Mouse (Mus musculus) heart, embryonic 15.5 days (tissue): ENCODE measurements around the gene Fpgt. TPM values are rescaled to one million over a fixed set of nuclear protein-coding genes. Genes with fewer than 3 reads are reported as not detected.

Experiments used
- ATAC-seq: fragments of 200-750 bp; cut with Nextera tagmentation; replicated peaks from 2 replicates; pipeline ENCODE4 v1.8.0; 2017; ENCODE audit warnings: low read depth, moderate TSS enrichment; ENCODE audit not compliant: insufficient number of reproducible peaks, insufficient read depth, low FRiP score
- H3K27ac ChIP-seq: fragments of 300-500 bp; sonication (generic); 2 replicates; pipeline ENCODE4 v1.5.1; 2015; ENCODE audit warnings: mild to moderate bottlenecking, inconsistent platforms
- H3K27me3 ChIP-seq: fragments of 300-500 bp; sonication (generic); 2 replicates; pipeline ENCODE4 v1.6.1; 2015; ENCODE audit warnings: inconsistent platforms
- H3K36me3 ChIP-seq: fragments of 300-500 bp; sonication (generic); 2 replicates; pipeline ENCODE4 v1.6.1; 2015; ENCODE audit warnings: mild to moderate bottlenecking, inconsistent platforms
- H3K4me1 ChIP-seq: fragments of 300-500 bp; sonication (generic); replicated peaks from 2 replicates; pipeline ENCODE4 v1.6.1; 2015; ENCODE audit warnings: inconsistent platforms
- H3K4me2 ChIP-seq: fragments of 300-500 bp; sonication (generic); 2 replicates; pipeline ENCODE4 v1.6.1; 2015; ENCODE audit warnings: inconsistent platforms, mild to moderate bottlenecking, moderate library complexity
- H3K4me3 ChIP-seq: fragments of 300-500 bp; sonication (generic); 2 replicates; pipeline ENCODE4 v1.5.1; 2015; ENCODE audit warnings: mild to moderate bottlenecking, inconsistent platforms
- H3K9ac ChIP-seq: fragments of 300-500 bp; sonication (generic); 2 replicates; pipeline ENCODE4 v1.6.1; 2015; ENCODE audit warnings: mild to moderate bottlenecking, inconsistent platforms
- H3K9me3 ChIP-seq: fragments of 300-500 bp; sonication (generic); replicated peaks from 2 replicates; pipeline ENCODE4 v1.6.1; 2016; ENCODE audit warnings: inconsistent platforms
- WGBS: fragments of 180-500 bp; shearing (Covaris S2); methylation state at CpG from one replicate; pipeline ENCODE4 v1.1.7; 2015; ENCODE audit warnings: mixed read lengths; 5-methylcytosine and 5-hydroxymethylcytosine counted together
- polyA plus RNA-seq: library from polyadenylated mRNA; unstranded; fragments of >200 nt; fragmentation: Nextera tagmentation; extraction: Ambion mirVana; gene quantifications from 2 replicates; pipeline ENCODE4 v1.2.1, GENCODE M21; 2015

Gene Fpgt
- polyA plus RNA-seq, 1 experiment from 2014 or later: 11.9 TPM

- Histone ChIP-seq H3K36me3 (no peaks in the 10 kb centered on the region), H3K27ac (peak within 1 kb of the TSS; percentile 93), H3K9me3 (no peaks in the 10 kb centered on the region), H3K4me3 (peak within 1 kb of the TSS; percentile 46), H3K4me1 (peaks cover 4% of the 10 kb centered on the region), H3K4me2 (peak within 1 kb of the TSS; percentile 60), H3K27me3 (no peaks in the 10 kb centered on the region), H3K9ac (no peak within 1 kb of the TSS; the same call in 1 of the 2 replicates)
- ATAC-seq: peak; percentile 88
- 25% methylated on average over 6 of the region's 6 CpGs for WGBS
Observed at GRCm38 (mm10) chr3:155055231-155055916, 37.8 kb downstream of the Fpgt start, which contains the start of gene Tnni3k. TSS of gene Tnni3k (minus strand) at chr3:155055407.

- ATAC-seq: no peak
- Histone ChIP-seq H3K4me3 (peak overlapping the region; percentile 28), H3K36me3 (no peaks in the 10 kb centered on the region), H3K9ac (no peak overlapping the region), H3K27me3 (no peaks in the 10 kb centered on the region), H3K27ac (no peak overlapping the region), H3K4me2 (peak overlapping the region; percentile 60), H3K4me1 (peaks cover 4% of the 10 kb centered on the region), H3K9me3 (no peaks in the 10 kb centered on the region)
- WGBS: 51% methylated on average over 1 of the region's 1 CpGs
Observed at GRCm38 (mm10) chr3:155053189-155053588, 40.0 kb downstream of the Fpgt start.

- Histone ChIP-seq H3K9ac (no peak overlapping the region), H3K4me2 (0 out of 2 replicates have a peak overlapping the region, but pooled peaks have one; percentile 1), H3K36me3 (no peaks in the 10 kb centered on the region), H3K27me3 (no peaks in the 10 kb centered on the region), H3K4me1 (peaks cover 4% of the 10 kb centered on the region), H3K27ac (no peak overlapping the region), H3K4me3 (no peak overlapping the region), H3K9me3 (no peaks in the 10 kb centered on the region)
- ATAC-seq: no peak
Observed at GRCm38 (mm10) chr3:155052021-155052420, 41.2 kb downstream of the Fpgt start.

GRCm38 (mm10) chr3:155039012-155039836 is 54.0 kb downstream of the Fpgt start:
- peak overlapping the region; percentile 68 for H3K27ac ChIP-seq
- no peak overlapping the region for H3K4me2 ChIP-seq
- H3K4me3 ChIP-seq: no peak overlapping the region
- H3K9me3 ChIP-seq: no peaks in the 10 kb centered on the region
- ATAC-seq: no peak
- H3K27me3 ChIP-seq: no peaks in the 10 kb centered on the region
- H3K9ac ChIP-seq: no peak overlapping the region
- H3K36me3 ChIP-seq: peaks cover 13% of the 10 kb centered on the region
- 26% methylated on average over 1 of the region's 1 CpGs for WGBS
- H3K4me1 ChIP-seq: peaks cover 19% of the 10 kb centered on the region

Other genes starting within 250 kb of the Fpgt start
- 53.1 and 63.9 TPM in 2 replicates for gene Tnni3k, start 38.0 kb downstream of the Fpgt start, polyA plus RNA-seq
- gene Lrriq3, start within 50 bp of the Fpgt start, polyA plus RNA-seq: 0.52 and 0.82 TPM in 2 replicates